Mouse (Mus musculus): ENCODE results near the gene Wnt4. TPM values are rescaled to one million over a fixed set of nuclear protein-coding genes. Genes with fewer than 3 reads are reported as not detected.

Gene Wnt4
- polyA plus RNA-seq (2012; rRNA removed) (15.4 and 16.0 TPM in 2 replicates), polyA plus RNA-seq (2014; fragmentation: Nextera tagmentation; extraction: Ambion mirVana) (16.0 and 23.0 TPM in 2 replicates)

GRCm38 (mm10) chr4:137277166-137277513 is at the start of gene Wnt4:
Wnt4 (plus strand) TSS chr4:137277489.
- DNase-seq (ENCODE audit: low spot score), result peak; percentile 62
- ATAC-seq (ENCODE audit: low FRiP score, low read depth), result peak; percentile 64
- Histone ChIP-seq H3K36me3 (ENCODE audit: control insufficient read depth, insufficient read depth, low read length) (no peaks in the 10 kb centered on the region), H3K27ac (replicated peaks; ENCODE audit: low read depth, low read length) (0 out of 2 replicates have a peak within 1 kb of the TSS, but pooled peaks have one; percentile 38), H3K9me3 (ENCODE audit: control insufficient read depth, low read length) (no peaks in the 10 kb centered on the region), H3K27me3 (ENCODE audit: control insufficient read depth, insufficient read depth, low read length) (peaks cover 51% of the 10 kb centered on the region), H3K4me3 (replicated peaks; ENCODE audit: low read length) (peak within 1 kb of the TSS; percentile 55), H3K4me1 (ENCODE audit: control insufficient read depth, insufficient read depth, low read length) (peaks cover 24% of the 10 kb centered on the region), H3K9ac (ENCODE audit: low read depth, low read length, severe bottlenecking) (peak within 1 kb of the TSS; percentile 60), H3K4me2 (replicated peaks; ENCODE audit: low read depth, low read length, severe bottlenecking) (peak within 1 kb of the TSS; percentile 82)
- TF ChIP-seq POLR2A (IDR thresholded peaks at IDR 0.05; ENCODE audit: borderline replicate concordance, extremely low read depth, insufficient read depth, insufficient read length), result no peak
- WGBS, result 0% methylated on average over 12 of the region's 45 CpGs

- 79% methylated on average over 15 of the region's 15 CpGs for WGBS
Observed at GRCm38 (mm10) chr4:137228566-137229115, 48.6 kb upstream of the Wnt4 start.

GRCm38 (mm10) chr4:137231494-137232470 is 45.5 kb upstream of the Wnt4 start:
- no peak overlapping the region for H3K4me3 ChIP-seq (replicated peaks; ENCODE audit: low read length)
- H3K9ac ChIP-seq (ENCODE audit: low read depth, low read length, severe bottlenecking), result 0 out of 2 replicates have a peak overlapping the region, but pooled peaks have one; percentile 12
- whole genome bisulfite sequencing, result 68% methylated on average over 16 of the region's 16 CpGs
- H3K4me1 ChIP-seq (ENCODE audit: control insufficient read depth, insufficient read depth, low read length), result peaks cover 10% of the 10 kb centered on the region
- no peak for TF ChIP-seq POLR2A (IDR thresholded peaks at IDR 0.05; ENCODE audit: borderline replicate concordance, extremely low read depth, insufficient read depth, insufficient read length)
- no peak overlapping the region for H3K4me2 ChIP-seq (replicated peaks; ENCODE audit: low read depth, low read length, severe bottlenecking)
- no peak for DNase-seq (ENCODE audit: low spot score)
- no peaks in the 10 kb centered on the region for H3K9me3 ChIP-seq (ENCODE audit: control insufficient read depth, low read length)
- H3K27ac ChIP-seq (replicated peaks; ENCODE audit: low read depth, low read length), result 0 out of 2 replicates have a peak overlapping the region, but pooled peaks have one; percentile 9
- H3K27me3 ChIP-seq (ENCODE audit: control insufficient read depth, insufficient read depth, low read length), result no peaks in the 10 kb centered on the region
- H3K36me3 ChIP-seq (ENCODE audit: control insufficient read depth, insufficient read depth, low read length), result no peaks in the 10 kb centered on the region
- no peak for ATAC-seq (ENCODE audit: low FRiP score, low read depth)

More at GRCm38 (mm10) chr4:137228566-137229115, 48.6 kb upstream of the Wnt4 start:
- no peak overlapping the region for H3K4me3 ChIP-seq (replicated peaks; ENCODE audit: low read length)
- H3K9ac ChIP-seq (ENCODE audit: low read depth, low read length, severe bottlenecking), result no peak overlapping the region
- H3K27me3 ChIP-seq (ENCODE audit: control insufficient read depth, insufficient read depth, low read length), result no peaks in the 10 kb centered on the region
- no peak for DNase-seq (ENCODE audit: low spot score)
- no peaks in the 10 kb centered on the region for H3K9me3 ChIP-seq (ENCODE audit: control insufficient read depth, low read length)
- no peak for ATAC-seq (ENCODE audit: low FRiP score, low read depth)
- H3K4me2 ChIP-seq (replicated peaks; ENCODE audit: low read depth, low read length, severe bottlenecking), result no peak overlapping the region
- H3K36me3 ChIP-seq (ENCODE audit: control insufficient read depth, insufficient read depth, low read length), result no peaks in the 10 kb centered on the region
- H3K4me1 ChIP-seq (ENCODE audit: control insufficient read depth, insufficient read depth, low read length), result peaks cover 10% of the 10 kb centered on the region
- TF ChIP-seq POLR2A (IDR thresholded peaks at IDR 0.05; ENCODE audit: borderline replicate concordance, extremely low read depth, insufficient read depth, insufficient read length), result no peak
- no peak overlapping the region for H3K27ac ChIP-seq (replicated peaks; ENCODE audit: low read depth, low read length)

GRCm38 (mm10) chr4:137233632-137234031 is 43.7 kb upstream of the Wnt4 start:
- H3K4me3 ChIP-seq (replicated peaks; ENCODE audit: low read length), result no peak overlapping the region
- DNase-seq (ENCODE audit: low spot score), result no peak
- H3K9ac ChIP-seq (ENCODE audit: low read depth, low read length, severe bottlenecking), result no peak overlapping the region
- H3K4me1 ChIP-seq (ENCODE audit: control insufficient read depth, insufficient read depth, low read length), result peaks cover 10% of the 10 kb centered on the region
- no peak for ATAC-seq (ENCODE audit: low FRiP score, low read depth)
- H3K4me2 ChIP-seq (replicated peaks; ENCODE audit: low read depth, low read length, severe bottlenecking), result no peak overlapping the region
- H3K9me3 ChIP-seq (ENCODE audit: control insufficient read depth, low read length), result no peaks in the 10 kb centered on the region
- H3K27me3 ChIP-seq (ENCODE audit: control insufficient read depth, insufficient read depth, low read length), result no peaks in the 10 kb centered on the region
- no peaks in the 10 kb centered on the region for H3K36me3 ChIP-seq (ENCODE audit: control insufficient read depth, insufficient read depth, low read length)
- 73% methylated on average over 5 of the region's 5 CpGs for WGBS
- no peak overlapping the region for H3K27ac ChIP-seq (replicated peaks; ENCODE audit: low read depth, low read length)
- no peak for TF ChIP-seq POLR2A (IDR thresholded peaks at IDR 0.05; ENCODE audit: borderline replicate concordance, extremely low read depth, insufficient read depth, insufficient read length)

- DNase-seq (ENCODE audit: low spot score) (no peak), ATAC-seq (ENCODE audit: low FRiP score, low read depth) (no peak)
- Histone ChIP-seq H3K27ac (replicated peaks; ENCODE audit: low read depth, low read length) (no peak overlapping the region), H3K9ac (ENCODE audit: low read depth, low read length, severe bottlenecking) (no peak overlapping the region), H3K27me3 (ENCODE audit: control insufficient read depth, insufficient read depth, low read length) (no peaks in the 10 kb centered on the region), H3K4me1 (ENCODE audit: control insufficient read depth, insufficient read depth, low read length) (peaks cover 10% of the 10 kb centered on the region), H3K36me3 (ENCODE audit: control insufficient read depth, insufficient read depth, low read length) (no peaks in the 10 kb centered on the region), H3K4me3 (replicated peaks; ENCODE audit: low read length) (no peak overlapping the region), H3K4me2 (replicated peaks; ENCODE audit: low read depth, low read length, severe bottlenecking) (no peak overlapping the region), H3K9me3 (ENCODE audit: control insufficient read depth, low read length) (no peaks in the 10 kb centered on the region)
- 86% methylated on average over 2 of the region's 2 CpGs for whole genome bisulfite sequencing
- TF ChIP-seq POLR2A (IDR thresholded peaks at IDR 0.05; ENCODE audit: borderline replicate concordance, extremely low read depth, insufficient read depth, insufficient read length), result no peak
Observed at GRCm38 (mm10) chr4:137234444-137234843, 42.8 kb upstream of the Wnt4 start.

Data from limb, embryonic 14.5 days (tissue).